Mouse (Mus musculus) stomach, postnatal 0 days (tissue): ENCODE measurements around the gene Mrtfa. TPM values are rescaled to one million over a fixed set of nuclear protein-coding genes. Genes with fewer than 3 reads are reported as not detected.

Experiments used
- ATAC-seq: fragments of 200-750 bp; cut with Nextera tagmentation; 2 replicates; pipeline ENCODE4 v1.8.0; 2017; ENCODE audit not compliant: low FRiP score, low TSS enrichment
- DNase-seq: peaks from one replicate; pipeline ENCODE4 v3.0.0-alpha.2; 2016; ENCODE audit warnings: low spot score
- H3K27ac ChIP-seq: fragments of 300-500 bp; sonication (generic); replicated peaks from 2 replicates; pipeline ENCODE4 v1.5.1; 2014; ENCODE audit warnings: mild to moderate bottlenecking, control low read depth
- H3K27me3 ChIP-seq: fragments of 300-500 bp; sonication (generic); 2 replicates; pipeline ENCODE4 v1.6.1; 2014; ENCODE audit warnings: low read length; ENCODE audit not compliant: control insufficient read depth, insufficient read depth
- H3K36me3 ChIP-seq: fragments of 300-500 bp; sonication (generic); 2 replicates; pipeline ENCODE4 v1.6.1; 2014; ENCODE audit warnings: low read length, mixed read lengths; ENCODE audit not compliant: control insufficient read depth, insufficient read depth
- H3K4me1 ChIP-seq: fragments of 300-500 bp; sonication (generic); replicated peaks from 2 replicates; pipeline ENCODE4 v1.6.1; 2014; ENCODE audit warnings: antibody characterized with exemption; ENCODE audit not compliant: control insufficient read depth, insufficient read depth
- H3K4me2 ChIP-seq: fragments of 300-500 bp; sonication (generic); replicated peaks from 2 replicates; pipeline ENCODE4 v1.6.1; 2014; ENCODE audit warnings: low read depth, mild to moderate bottlenecking, control low read depth, moderate library complexity
- H3K4me3 ChIP-seq: fragments of 300-500 bp; sonication (generic); 2 replicates; pipeline ENCODE4 v1.5.1; 2014; ENCODE audit warnings: low read depth, low read length, control low read depth
- H3K9ac ChIP-seq: fragments of 300-500 bp; sonication (generic); 2 replicates; pipeline ENCODE4 v1.6.1; 2014; ENCODE audit warnings: mild to moderate bottlenecking, low read length, control low read depth, mixed read lengths
- H3K9me3 ChIP-seq: fragments of 300-500 bp; sonication (generic); 2 replicates; pipeline ENCODE4 v1.6.1; 2016; ENCODE audit warnings: low read length; ENCODE audit not compliant: control insufficient read depth
- CTCF ChIP-seq: IDR thresholded peaks from 2 replicates; pipeline ENCODE4 v1.5.1; 2016; ENCODE audit warnings: antibody characterized with exemption, low read depth, mild to moderate bottlenecking, moderate library complexity
- EP300 ChIP-seq: optimal IDR thresholded peaks from 2 replicates; pipeline ENCODE3; 2016; ENCODE audit warnings: antibody characterized with exemption
- WGBS: fragments of 180-500 bp; shearing (Covaris S2); extraction: QIAGEN DNeasy Blood & Tissue Kit; methylation state at CpG from one replicate; pipeline ENCODE4 v1.1.7; 2014; 5-methylcytosine and 5-hydroxymethylcytosine counted together
- polyA plus RNA-seq: library from polyadenylated mRNA; unstranded; fragments of >200 nt; fragmentation: Nextera tagmentation; extraction: Ambion mirVana; gene quantifications from 2 replicates; pipeline ENCODE4 v1.2.1, GENCODE M21; 2015

Mrtfa gene
- polyA plus RNA-seq, 1 experiment from 2014 or later, result 12.6 TPM

- 28% methylated on average over 8 of the region's 8 CpGs for WGBS
- no peaks in the 10 kb centered on the region for H3K9me3 ChIP-seq
- 0 out of 2 replicates have a peak overlapping the region, but pooled peaks have one; percentile 1 for H3K27ac ChIP-seq
- no peak for TF ChIP-seq EP300
- TF ChIP-seq CTCF, result peak; percentile 94
- no peak overlapping the region for H3K9ac ChIP-seq
- no peaks in the 10 kb centered on the region for H3K27me3 ChIP-seq
- DNase-seq (peak; percentile 86), ATAC-seq (peak; percentile 89)
- H3K4me2 ChIP-seq, result no peak overlapping the region
- H3K4me1 ChIP-seq, result peaks cover 2% of the 10 kb centered on the region; the same call in 1 of the 2 replicates
- H3K36me3 ChIP-seq, result no peaks in the 10 kb centered on the region
- H3K4me3 ChIP-seq, result no peak overlapping the region
Observed at GRCm38 (mm10) chr15:81027378-81028173, 163.0 kb downstream of the Mrtfa start.

GRCm38 (mm10) chr15:81026901-81027300 lies 163.7 kb downstream of the Mrtfa start:
- Histone ChIP-seq H3K9ac (no peak overlapping the region), H3K36me3 (peaks cover 2% of the 10 kb centered on the region; the same call in 1 of the 2 replicates), H3K4me1 (peaks cover 2% of the 10 kb centered on the region; the same call in 1 of the 2 replicates), H3K9me3 (no peaks in the 10 kb centered on the region), H3K27me3 (no peaks in the 10 kb centered on the region), H3K4me3 (no peak overlapping the region), H3K4me2 (no peak overlapping the region), H3K27ac (no peak overlapping the region)
- DNase-seq (no peak), ATAC-seq (peak; percentile 27; the same call in 1 of the 2 replicates)
- 75% methylated on average over 5 of the region's 5 CpGs for WGBS
- TF ChIP-seq EP300 (no peak), CTCF (no peak)

GRCm38 (mm10) chr15:81023842-81024241 lies 166.7 kb downstream of the Mrtfa start:
- Histone ChIP-seq H3K36me3 (peaks cover 7% of the 10 kb centered on the region; the same call in 1 of the 2 replicates), H3K4me3 (no peak overlapping the region), H3K4me1 (0 out of 2 replicates have a peak, but pooled peaks cover 2% of the 10 kb centered on the region), H3K9me3 (no peaks in the 10 kb centered on the region), H3K27me3 (no peaks in the 10 kb centered on the region), H3K9ac (no peak overlapping the region), H3K27ac (no peak overlapping the region), H3K4me2 (no peak overlapping the region)
- DNase-seq, result no peak
- ATAC-seq, result no peak
- 89% methylated on average over 9 of the region's 9 CpGs for WGBS
- no peak for TF ChIP-seq CTCF
- TF ChIP-seq EP300, result no peak

- no peaks in the 10 kb centered on the region for H3K9me3 ChIP-seq
- H3K9ac ChIP-seq, result no peak overlapping the region
- 82% methylated on average over 7 of the region's 7 CpGs for WGBS
- H3K4me3 ChIP-seq, result no peak overlapping the region
- no peaks in the 10 kb centered on the region for H3K27me3 ChIP-seq
- ATAC-seq, result no peak
- no peak for DNase-seq
- no peak overlapping the region for H3K27ac ChIP-seq
- TF ChIP-seq CTCF, result no peak
- no peak for TF ChIP-seq EP300
- no peaks in the 10 kb centered on the region for H3K4me1 ChIP-seq
- H3K36me3 ChIP-seq, result peaks cover 20% of the 10 kb centered on the region; the same call in 1 of the 2 replicates
- no peak overlapping the region for H3K4me2 ChIP-seq
Observed at GRCm38 (mm10) chr15:81022437-81022836, 168.1 kb downstream of the Mrtfa start.

- H3K36me3 ChIP-seq, result peaks cover 27% of the 10 kb centered on the region
- ATAC-seq (no peak), DNase-seq (no peak)
- H3K4me3 ChIP-seq, result no peak overlapping the region
- H3K9me3 ChIP-seq, result no peaks in the 10 kb centered on the region
- no peaks in the 10 kb centered on the region for H3K4me1 ChIP-seq
- H3K9ac ChIP-seq, result no peak overlapping the region
- no peak overlapping the region for H3K27ac ChIP-seq
- TF ChIP-seq CTCF, result no peak
- TF ChIP-seq EP300, result no peak
- WGBS, result 69% methylated on average over 6 of the region's 6 CpGs
- H3K27me3 ChIP-seq, result no peaks in the 10 kb centered on the region
- no peak overlapping the region for H3K4me2 ChIP-seq
Observed at GRCm38 (mm10) chr15:81021377-81021776, 169.2 kb downstream of the Mrtfa start.

GRCm38 (mm10) chr15:81017308-81017707 lies 173.2 kb downstream of the Mrtfa start:
- H3K9ac ChIP-seq, result no peak overlapping the region
- no peak for DNase-seq
- ATAC-seq, result no peak
- H3K4me3 ChIP-seq, result no peak overlapping the region
- 77% methylated on average over 7 of the region's 7 CpGs for WGBS
- TF ChIP-seq CTCF, result no peak
- no peak for TF ChIP-seq EP300
- no peaks in the 10 kb centered on the region for H3K9me3 ChIP-seq
- no peak overlapping the region for H3K27ac ChIP-seq
- H3K36me3 ChIP-seq, result peaks cover 53% of the 10 kb centered on the region
- H3K27me3 ChIP-seq, result no peaks in the 10 kb centered on the region
- no peak overlapping the region for H3K4me2 ChIP-seq
- no peaks in the 10 kb centered on the region for H3K4me1 ChIP-seq
